25 mouse cellular contexts compared by ENCODE assay signal in the genomic region with DNA sequence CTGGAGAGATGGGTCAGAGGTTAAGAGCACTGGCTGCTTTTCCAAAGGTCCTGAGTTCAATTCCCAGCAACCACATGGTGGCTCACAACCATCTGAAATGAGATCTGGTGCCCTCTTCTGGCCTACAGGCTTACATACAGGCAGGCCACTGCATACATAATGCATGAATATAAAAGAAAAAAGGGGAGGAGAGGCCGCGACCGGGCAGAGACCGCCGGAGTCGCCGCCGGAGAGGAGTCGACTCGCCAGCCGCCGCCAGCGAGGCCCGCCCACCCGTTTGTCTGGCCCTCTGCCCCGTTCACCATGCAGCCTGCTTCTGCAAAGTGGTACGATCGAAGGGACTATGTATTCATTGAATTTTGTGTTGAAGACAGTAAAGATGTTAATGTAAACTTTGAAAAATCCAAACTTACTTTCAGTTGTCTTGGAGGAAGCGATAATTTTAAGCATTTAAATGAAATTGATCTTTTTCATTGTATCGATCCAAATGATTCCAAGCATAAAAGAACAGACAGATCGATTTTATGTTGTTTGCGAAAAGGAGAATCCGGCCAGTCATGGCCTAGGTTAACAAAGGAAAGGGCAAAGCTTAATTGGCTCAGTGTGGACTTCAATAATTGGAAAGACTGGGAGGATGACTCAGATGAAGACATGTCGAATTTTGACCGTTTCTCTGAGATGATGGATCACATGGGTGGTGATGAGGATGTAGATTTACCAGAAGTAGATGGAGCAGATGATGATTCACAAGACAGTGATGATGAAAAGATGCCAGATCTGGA. TPM values are rescaled to one million over a fixed set of nuclear protein-coding genes. Genes with fewer than 3 reads are reported as not detected.
A peak's percentile ranks its signal among the peaks of the same experiment; 100 is the strongest.
DNase-seq lines count a peak whose midpoint lies in the region; ATAC-seq and TF ChIP-seq lines count a peak whose summit lies in the region.
"Not testable (repeated sequence)": the region's sequence is repeated elsewhere in the genome, so short reads cannot be mapped to it uniquely, and the experiment has no call there.
"Had no signal": no experiment of that assay in that cellular context is flagged by ENCODE, and none has a peak within 500 bp of the region (broad histone marks: within the 10 kb centered on the region; RNA-seq: fewer than 3 reads in every experiment).

No protein-coding gene starts in this region.

- not testable (repeated sequence) for H3K79me2 ChIP-seq in MEL (ENCODE audit: control insufficient read depth, insufficient read depth, low read length, poor library complexity)

- TF ChIP-seq RAD21 in MEL (IDR thresholded peaks at IDR 0.05; ENCODE audit: low read depth, low read length) = not testable (repeated sequence)

- not testable (repeated sequence) for H3K4me2 ChIP-seq in kidney, postnatal 0 days (ENCODE audit: low read length)

- WGBS in hindbrain, embryonic 10.5 days = 72% methylated on average over 25 of the region's 25 CpGs
- WGBS in kidney, postnatal 0 days = 81% methylated on average over 25 of the region's 25 CpGs

- ATAC-seq in erythroblast, adult 5-6 weeks (replicated peaks; ENCODE audit: low FRiP score, poor library complexity, severe bottlenecking) = peak; percentile 86
- not testable (repeated sequence) for ATAC-seq in kidney, postnatal 0 days (replicated peaks; ENCODE audit: low FRiP score, low read depth)
- peak; percentile 34; the same call in 1 of the 2 replicates for ATAC-seq in megakaryocyte progenitor cell, adult 5-6 weeks (replicated peaks; ENCODE audit: poor library complexity)

- DNase-seq in 3T3-L1 (ENCODE audit: low read depth, low spot score) = peak; percentile 65
- peak; percentile 14 for DNase-seq in MEL (ENCODE audit: low read depth, low spot score)
- DNase-seq in WW6 (ENCODE audit: low read depth, low spot score) = peak; percentile 13
- peak; percentile 14 for DNase-seq in hindbrain, embryonic 10.5 days (ENCODE audit: low spot score)
- DNase-seq in kidney, postnatal 0 days (ENCODE audit: low spot score) = not testable (repeated sequence)

- H3K4me1 ChIP-seq in MEL (ENCODE audit: control insufficient read depth in 1 of 2, insufficient read depth in 2 of 2, low read length in 2 of 2); hindbrain, embryonic 10.5 days (replicated peaks); kidney, postnatal 0 days (replicated peaks; ENCODE audit: insufficient read depth, low read length): not testable (repeated sequence)

- not testable (repeated sequence) for H3K27ac ChIP-seq in MEL (ENCODE audit: control insufficient read depth, low read depth, low read length); hindbrain, embryonic 10.5 days; kidney, postnatal 0 days

- H3K4me3 ChIP-seq in MEL (ENCODE audit: control insufficient read depth in 1 of 2, insufficient read depth in 1 of 2, low read depth in 2 of 2, low read length in 2 of 2); hindbrain, embryonic 10.5 days; kidney, postnatal 0 days (replicated peaks; ENCODE audit: low read depth, low read length): not testable (repeated sequence)

- not testable (repeated sequence) for TF ChIP-seq EP300 in MEL (IDR thresholded peaks at IDR 0.05; ENCODE audit: low read depth in 1 of 2, low read length in 2 of 2)

- not testable (repeated sequence) for TF ChIP-seq POLR2A in MEL (IDR thresholded peaks at IDR 0.05; ENCODE audit: control insufficient read depth in 1 of 2, insufficient read depth in 1 of 2, low read depth in 1 of 2, low read length in 2 of 2, poor library complexity in 1 of 2)

- not testable (repeated sequence) for H3K36me3 ChIP-seq in MEL (ENCODE audit: control insufficient read depth in 1 of 2, insufficient read depth in 2 of 2, low read length in 2 of 2); hindbrain, embryonic 10.5 days; kidney, postnatal 0 days (ENCODE audit: insufficient read depth, low read length)

- not testable (repeated sequence) for H3K27me3 ChIP-seq in MEL (ENCODE audit: control insufficient read depth in 1 of 2, insufficient read depth in 2 of 2, low read length in 2 of 2); hindbrain, embryonic 10.5 days (ENCODE audit: insufficient read depth, poor library complexity, severe bottlenecking); kidney, postnatal 0 days (ENCODE audit: insufficient read depth, low read length)

- peak in 1 of 3 experiments; percentile 18; a peak in 2 of 6 replicates for TF ChIP-seq CTCF in MEL (IDR thresholded peaks at IDR 0.05 in 2 of 3, conservative IDR thresholded peaks at IDR 0.05 in 1 of 3; ENCODE audit: control insufficient read depth in 1 of 3, insufficient read depth in 1 of 3, low read depth in 2 of 3, low read length in 3 of 3, poor library complexity in 1 of 3, severe bottlenecking in 1 of 3)
- TF ChIP-seq CTCF in kidney, postnatal 0 days (IDR thresholded peaks at IDR 0.05; ENCODE audit: low read depth) = 0 out of 2 replicates have a peak, but pooled peaks have one; percentile 13

- not testable (repeated sequence) for H3K9ac ChIP-seq in MEL (ENCODE audit: control insufficient read depth, low read depth, low read length, poor library complexity, severe bottlenecking); kidney, postnatal 0 days (ENCODE audit: low read depth, low read length)

- not testable (repeated sequence) for H3K9me3 ChIP-seq in MEL (replicated peaks; ENCODE audit: insufficient read depth, low read length); hindbrain, embryonic 10.5 days; kidney, postnatal 0 days (replicated peaks; ENCODE audit: low read length)

TF ChIP-seq in MEL, 35 proteins besides CTCF, POLR2A, EP300 and RAD21:
- 0 out of 2 replicates have a peak, but pooled peaks have one; percentile 14 for TF ChIP-seq SMC3 (IDR thresholded peaks at IDR 0.05; ENCODE audit: low read depth, low read length)
TF ChIP-seq in MEL: peak in this region for 1; not testable (repeated sequence) for 34.

RNA-seq across cellular contexts. Expression of a gene that starts 12.0 kb away (rescaled TPM):
- not detected in 2 replicates for total RNA-seq in MEL (2012; rRNA removed)
- polyA plus RNA-seq in MEL (2012; ENCODE audit: insufficient read depth in 1 of 2, insufficient read length in 2 of 2, low read depth in 1 of 2, low replicate concordance in 2 of 2, missing spikeins in 1 of 2) = under 1 TPM in 1 of 2 experiments, not detected in 1; 0.10 TPM
- total RNA-seq in erythroblast, adult 5-6 weeks (2015; ENCODE audit: low replicate concordance) = not detected in 2 replicates
- total RNA-seq in erythroblast, adult 5-6 weeks (2017; ENCODE audit: low replicate concordance) = not detected in 2 replicates
- not detected in 2 replicates for polyA plus RNA-seq in hindbrain, embryonic 10.5 days (2016; fragmentation: Nextera tagmentation; extraction: Ambion mirVana)
- polyA plus RNA-seq in kidney, postnatal 0 days (2015; fragmentation: Nextera tagmentation; extraction: Ambion mirVana) = 18.0 and 26.8 TPM in 2 replicates
- total RNA-seq in megakaryocyte progenitor cell, adult 5-6 weeks (2015) = not detected in 2 replicates
- not detected in 2 replicates for total RNA-seq in megakaryocyte progenitor cell, adult 5-6 weeks (2017)
- total RNA-seq: CH12.LX; ES-E14; gastrocnemius, adult 2 months; gastrocnemius, postnatal 14 days; gastrocnemius, postnatal 4 days; heart, adult 18-20 months; heart, postnatal 10 days; heart, postnatal 36 days had no signal
- polyA plus RNA-seq: embryonic facial prominence, embryonic 10.5 days; embryonic facial prominence, embryonic 13.5 days; forebrain, embryonic 11.5 days; forebrain, embryonic 14.5 days; heart, embryonic 12.5 days; heart, embryonic 15.5 days had no signal

RNA-seq across cellular contexts. Expression of a gene that starts 23.1 kb away (rescaled TPM):
- total RNA-seq in MEL (2012; rRNA removed) = not detected in 2 replicates
- not detected for polyA plus RNA-seq in MEL (2012; ENCODE audit: insufficient read depth in 1 of 2, insufficient read length in 2 of 2, low read depth in 1 of 2, low replicate concordance in 2 of 2, missing spikeins in 1 of 2)
- not detected in 2 replicates for total RNA-seq in erythroblast, adult 5-6 weeks (2015; ENCODE audit: low replicate concordance)
- total RNA-seq in erythroblast, adult 5-6 weeks (2017; ENCODE audit: low replicate concordance) = not detected in 2 replicates
- polyA plus RNA-seq in hindbrain, embryonic 10.5 days (2016; fragmentation: Nextera tagmentation; extraction: Ambion mirVana) = not detected in 2 replicates
- 0.88 and 1.1 TPM in 2 replicates for polyA plus RNA-seq in kidney, postnatal 0 days (2015; fragmentation: Nextera tagmentation; extraction: Ambion mirVana)
- total RNA-seq in megakaryocyte progenitor cell, adult 5-6 weeks (2015) = not detected in 2 replicates
- not detected in 2 replicates for total RNA-seq in megakaryocyte progenitor cell, adult 5-6 weeks (2017)
- total RNA-seq: CH12.LX; ES-E14; forebrain, postnatal 0 days; gastrocnemius, adult 2 months; gastrocnemius, postnatal 4 days; heart, adult 18-20 months; heart, postnatal 10 days; heart, postnatal 36 days had no signal
- polyA plus RNA-seq: embryonic facial prominence, embryonic 10.5 days; embryonic facial prominence, embryonic 13.5 days; forebrain, embryonic 11.5 days; forebrain, embryonic 14.5 days; heart, embryonic 12.5 days; heart, embryonic 15.5 days; hindbrain, embryonic 11.5 days; hindbrain, embryonic 14.5 days; intestine, embryonic 14.5 days had no signal

RNA-seq across cellular contexts. Expression of a gene that starts 23.1 kb away (rescaled TPM):
- not detected in 2 replicates for total RNA-seq in MEL (2012; rRNA removed)
- not detected for polyA plus RNA-seq in MEL (2012; ENCODE audit: insufficient read depth in 1 of 2, insufficient read length in 2 of 2, low read depth in 1 of 2, low replicate concordance in 2 of 2, missing spikeins in 1 of 2)
- not detected in 2 replicates for total RNA-seq in erythroblast, adult 5-6 weeks (2015; ENCODE audit: low replicate concordance)
- 1.3 TPM in 1 of 2 replicates, not detected in the other for total RNA-seq in erythroblast, adult 5-6 weeks (2017; ENCODE audit: low replicate concordance)
- not detected in 2 replicates for polyA plus RNA-seq in hindbrain, embryonic 10.5 days (2016; fragmentation: Nextera tagmentation; extraction: Ambion mirVana)
- polyA plus RNA-seq in kidney, postnatal 0 days (2015; fragmentation: Nextera tagmentation; extraction: Ambion mirVana) = 0.14 and 0.64 TPM in 2 replicates
- not detected in 2 replicates for total RNA-seq in megakaryocyte progenitor cell, adult 5-6 weeks (2015)
- total RNA-seq in megakaryocyte progenitor cell, adult 5-6 weeks (2017) = not detected in 2 replicates
- total RNA-seq: CH12.LX; ES-E14; forebrain, postnatal 0 days; gastrocnemius, adult 2 months; gastrocnemius, postnatal 14 days; gastrocnemius, postnatal 4 days; heart, adult 18-20 months; heart, postnatal 36 days had no signal
- polyA plus RNA-seq: embryonic facial prominence, embryonic 10.5 days; embryonic facial prominence, embryonic 13.5 days; forebrain, embryonic 11.5 days; forebrain, embryonic 14.5 days; forebrain, postnatal 0 days; heart, embryonic 12.5 days; heart, embryonic 15.5 days; hindbrain, embryonic 11.5 days; hindbrain, embryonic 14.5 days; intestine, embryonic 14.5 days had no signal

RNA-seq across cellular contexts. Expression of a gene that starts 25.1 kb away (rescaled TPM):
- total RNA-seq in MEL (2012; rRNA removed) = 0.03 and 0.12 TPM in 2 replicates
- polyA plus RNA-seq in MEL (2012; ENCODE audit: insufficient read depth in 1 of 2, insufficient read length in 2 of 2, low read depth in 1 of 2, low replicate concordance in 2 of 2, missing spikeins in 1 of 2) = under 1 TPM in 1 of 2 experiments, not detected in 1; 0.06 TPM
- not detected in 2 replicates for total RNA-seq in erythroblast, adult 5-6 weeks (2015; ENCODE audit: low replicate concordance)
- total RNA-seq in erythroblast, adult 5-6 weeks (2017; ENCODE audit: low replicate concordance) = not detected in 2 replicates
- not detected in 2 replicates for polyA plus RNA-seq in hindbrain, embryonic 10.5 days (2016; fragmentation: Nextera tagmentation; extraction: Ambion mirVana)
- 2.2 and 2.6 TPM in 2 replicates for polyA plus RNA-seq in kidney, postnatal 0 days (2015; fragmentation: Nextera tagmentation; extraction: Ambion mirVana)
- total RNA-seq in megakaryocyte progenitor cell, adult 5-6 weeks (2015) = not detected in 2 replicates
- not detected in 2 replicates for total RNA-seq in megakaryocyte progenitor cell, adult 5-6 weeks (2017)
- total RNA-seq: CH12.LX; forebrain, postnatal 0 days; gastrocnemius, adult 2 months; heart, postnatal 10 days; heart, postnatal 36 days had no signal
- polyA plus RNA-seq: embryonic facial prominence, embryonic 10.5 days; embryonic facial prominence, embryonic 13.5 days; forebrain, embryonic 11.5 days; forebrain, embryonic 14.5 days; forebrain, postnatal 0 days; heart, embryonic 12.5 days; heart, embryonic 15.5 days; hindbrain, embryonic 14.5 days had no signal
